ENCODE assay signal across 8 mouse cellular contexts in genomic region chr10:111472686-111473510, GRCm38 (mm10). TPM values are rescaled to one million over a fixed set of nuclear protein-coding genes. Genes with fewer than 3 reads are reported as not detected.
DNase-seq lines count a peak whose midpoint lies in the region; ATAC-seq lines count a peak whose summit lies in the region.

Gene Nap1l1 (plus strand): TSS chr10:111473223.

- peak; percentile 98 for DNase-seq in Muller cell, postnatal 12 days (ENCODE audit: inconsistent ontology term)
- peak; percentile 98 for DNase-seq in cerebellum, adult 9-11 months
- peak; percentile 96 to 97 for DNase-seq in frontal cortex, adult 2 months (ENCODE audit: extremely low spot score in 1 of 2, low spot score in 1 of 2)
- DNase-seq in hindbrain, embryonic 11.5 days (ENCODE audit: low spot score): peak; percentile 99
- peak; percentile 96 to 97 for DNase-seq in layer of hippocampus, postnatal 10 days (ENCODE audit: low spot score in 2 of 2)
- DNase-seq in lung, postnatal 10 days: peak; percentile 98
- DNase-seq in ovary, postnatal 36 days (ENCODE audit: low spot score): peak; percentile 98
- peak; percentile 99 for DNase-seq in thymus, postnatal 25 days

- peaks cover 4% of the 10 kb centered on the region for H3K4me1 ChIP-seq in hindbrain, embryonic 11.5 days (replicated peaks; ENCODE audit: control insufficient read depth, insufficient read depth, low read length)

- no peaks in the 10 kb centered on the region for H3K36me3 ChIP-seq in hindbrain, embryonic 11.5 days (ENCODE audit: control insufficient read depth, insufficient read depth, low read length)

- H3K9me3 ChIP-seq in hindbrain, embryonic 11.5 days (ENCODE audit: control insufficient read depth, low read length): no peaks in the 10 kb centered on the region

- peak within 1 kb of the TSS; percentile 91 for H3K4me3 ChIP-seq in hindbrain, embryonic 11.5 days (ENCODE audit: low read depth, low read length)

- no peaks in the 10 kb centered on the region for H3K27me3 ChIP-seq in hindbrain, embryonic 11.5 days (ENCODE audit: control insufficient read depth, insufficient read depth, low read length)

- peak within 1 kb of the TSS; percentile 60 for H3K4me2 ChIP-seq in hindbrain, embryonic 11.5 days (replicated peaks; ENCODE audit: low read depth, low read length)

- ATAC-seq in hindbrain, embryonic 11.5 days (ENCODE audit: low FRiP score): peak; percentile 99

- H3K9ac ChIP-seq in hindbrain, embryonic 11.5 days (ENCODE audit: low read depth, low read length): peak within 1 kb of the TSS; percentile 94

- H3K27ac ChIP-seq in hindbrain, embryonic 11.5 days (ENCODE audit: low read depth, low read length): peak within 1 kb of the TSS; percentile 96

- WGBS in hindbrain, embryonic 11.5 days: under 1% methylated on average over 67 of the region's 80 CpGs

RNA-seq across cellular contexts. Expression of gene Nap1l1, which starts in this region (rescaled TPM):
- 259 and 267 TPM in 2 replicates for polyA plus RNA-seq in frontal cortex, adult 2 months (2012; rRNA removed)
- polyA plus RNA-seq in hindbrain, embryonic 11.5 days (2014; fragmentation: Nextera tagmentation; extraction: Ambion mirVana): 372 and 407 TPM in 2 replicates
- total RNA-seq in layer of hippocampus, postnatal 10 days (2021): 100 to 1,000 TPM; 202 to 209 TPM

Comparison
In these comparisons a context has a peak if more than half of its experiments do, and no peak if none do; other contexts are left out.
1. Peak in every context shown above with its lines: DNase-seq, ATAC-seq, H3K4me3 ChIP-seq and H3K27ac ChIP-seq.